In genomic region chr15:81729792-81730635, GRCm38 (mm10) we compare ENCODE assay signal across 8 mouse cellular contexts. TPM values are rescaled to one million over a fixed set of nuclear protein-coding genes. Genes with fewer than 3 reads are reported as not detected.
DNase-seq lines count a peak whose midpoint lies in the region; ATAC-seq and TF ChIP-seq lines count a peak whose summit lies in the region.

No protein-coding gene starts in this region.

- peak; percentile 100 for DNase-seq in ZHBTc4 (ENCODE audit: low read depth, low spot score)
- DNase-seq in gastrocnemius, adult 2 months: peak; percentile 99
- peak; percentile 99 for DNase-seq in hindbrain, postnatal 0 days (ENCODE audit: low spot score)
- peak; percentile 96 to 99 for DNase-seq in left cerebral cortex, adult 2 months (ENCODE audit: extremely low spot score in 1 of 2, low spot score in 2 of 2)
- peak; percentile 99 for DNase-seq in right cerebral cortex, adult 2 months (ENCODE audit: low spot score in 2 of 2)
- peak; percentile 98 for DNase-seq in urinary bladder, postnatal 14 days (ENCODE audit: low spot score)

- H3K9me3 ChIP-seq in hindbrain, postnatal 0 days (ENCODE audit: low read length): no peaks in the 10 kb centered on the region

- no peak for TF ChIP-seq CTCF in gastrocnemius, adult 2 months (IDR thresholded peaks at IDR 0.05)
- TF ChIP-seq CTCF in hindbrain, postnatal 0 days (IDR thresholded peaks at IDR 0.05; ENCODE audit: low read depth): no peak
- no peak for TF ChIP-seq CTCF in left cerebral cortex, adult 2 months (IDR thresholded peaks at IDR 0.05)

- H3K4me2 ChIP-seq in hindbrain, postnatal 0 days (ENCODE audit: low read depth, low read length): peak overlapping the region; percentile 97

- H3K27me3 ChIP-seq in hindbrain, postnatal 0 days (ENCODE audit: insufficient read depth, low read length): no peaks in the 10 kb centered on the region

- ATAC-seq in common myeloid progenitor, adult 5-6 weeks (replicated peaks; ENCODE audit: low read depth, poor library complexity, severe bottlenecking): peak; percentile 99
- peak; percentile 99 for ATAC-seq in hindbrain, postnatal 0 days
- ATAC-seq in megakaryocyte, adult 5-6 weeks (ENCODE audit: poor library complexity, severe bottlenecking): peak; percentile 99

- peak overlapping the region; percentile 90 for H3K4me3 ChIP-seq in gastrocnemius, adult 2 months
- H3K4me3 ChIP-seq in hindbrain, postnatal 0 days (ENCODE audit: low read length): peak overlapping the region; percentile 98
- peak overlapping the region; percentile 68 for H3K4me3 ChIP-seq in left cerebral cortex, adult 2 months

- peaks cover 9% of the 10 kb centered on the region; the same call in 1 of the 2 replicates for H3K4me1 ChIP-seq in hindbrain, postnatal 0 days (ENCODE audit: insufficient read depth, low read length)

- intact Hi-C loops in gastrocnemius, adult 2 months (cut with DNase I): no loop called here
- intact Hi-C loops in left cerebral cortex, adult 2 months (cut with DNase I): loop anchor here (1.0 kb wide), 1 partner anchor 15 kb away; the partner anchor contains the start of genes Rangap1 and Zc3h7b

- H3K27ac ChIP-seq in gastrocnemius, adult 2 months: peak overlapping the region; percentile 87
- peak overlapping the region; percentile 79 for H3K27ac ChIP-seq in hindbrain, postnatal 0 days
- peak overlapping the region; percentile 89 for H3K27ac ChIP-seq in left cerebral cortex, adult 2 months

- peak overlapping the region; percentile 71 for H3K9ac ChIP-seq in hindbrain, postnatal 0 days (replicated peaks; ENCODE audit: low read length)

- 4% methylated on average over 41 of the region's 41 CpGs for WGBS in hindbrain, postnatal 0 days

- H3K36me3 ChIP-seq in hindbrain, postnatal 0 days (ENCODE audit: insufficient read depth, low read length): no peaks in the 10 kb centered on the region

RNA-seq across cellular contexts. Expression of gene Zc3h7b, which starts 14.8 kb away (rescaled TPM):
- total RNA-seq in common myeloid progenitor, adult 5-6 weeks (2017): 27.9 and 31.5 TPM in 2 replicates
- 10 to 100 TPM; 30.2 to 34.3 TPM for total RNA-seq in gastrocnemius, adult 2 months (2021)
- 136 and 148 TPM in 2 replicates for total RNA-seq in hindbrain, postnatal 0 days (2014; rRNA removed)
- polyA plus RNA-seq in hindbrain, postnatal 0 days (2015; fragmentation: Nextera tagmentation; extraction: Ambion mirVana): 31.4 and 34.5 TPM in 2 replicates
- total RNA-seq in left cerebral cortex, adult 2 months (2021): 100 to 1,000 TPM; 160 to 179 TPM
- total RNA-seq in megakaryocyte, adult 5-6 weeks (2015): 5.8 and 6.2 TPM in 2 replicates
- total RNA-seq in megakaryocyte, adult 5-6 weeks (2017): 5.5 and 7.0 TPM in 2 replicates

RNA-seq across cellular contexts. Expression of gene Rangap1, which starts 15.3 kb away (rescaled TPM):
- 113 and 121 TPM in 2 replicates for total RNA-seq in common myeloid progenitor, adult 5-6 weeks (2017)
- total RNA-seq in gastrocnemius, adult 2 months (2021): 10 to 100 TPM; 23.7 to 24.1 TPM
- total RNA-seq in hindbrain, postnatal 0 days (2014; rRNA removed): 147 and 151 TPM in 2 replicates
- 124 and 128 TPM in 2 replicates for polyA plus RNA-seq in hindbrain, postnatal 0 days (2015; fragmentation: Nextera tagmentation; extraction: Ambion mirVana)
- 100 to 1,000 TPM; 214 to 229 TPM for total RNA-seq in left cerebral cortex, adult 2 months (2021)
- 29.8 and 32.0 TPM in 2 replicates for total RNA-seq in megakaryocyte, adult 5-6 weeks (2015)
- total RNA-seq in megakaryocyte, adult 5-6 weeks (2017): 76.5 and 79.1 TPM in 2 replicates

RNA-seq across cellular contexts. Expression of gene Chadl, which starts 32.9 kb away (rescaled TPM):
- total RNA-seq in common myeloid progenitor, adult 5-6 weeks (2017): not detected in 2 replicates
- 1 to 10 TPM; 1.3 to 1.4 TPM for total RNA-seq in gastrocnemius, adult 2 months (2021)
- 43.1 and 64.4 TPM in 2 replicates for total RNA-seq in hindbrain, postnatal 0 days (2014; rRNA removed)
- 45.1 and 45.6 TPM in 2 replicates for polyA plus RNA-seq in hindbrain, postnatal 0 days (2015; fragmentation: Nextera tagmentation; extraction: Ambion mirVana)
- total RNA-seq in left cerebral cortex, adult 2 months (2021): 10 to 100 TPM; 12.2 to 13.8 TPM
- 0.13 TPM in 1 of 2 replicates, not detected in the other for total RNA-seq in megakaryocyte, adult 5-6 weeks (2015)
- total RNA-seq in megakaryocyte, adult 5-6 weeks (2017): not detected in 2 replicates

Comparison
In these comparisons a context has a peak if more than half of its experiments do, and no peak if none do; other contexts are left out.
1. Peak in every context shown above with its lines: DNase-seq, ATAC-seq, H3K4me3 ChIP-seq and H3K27ac ChIP-seq.
2. RNA of gene Chadl, which starts 32.9 kb away (total RNA-seq): 43.1 to 64.4 TPM in hindbrain, postnatal 0 days and 12.2 to 13.8 TPM in left cerebral cortex, adult 2 months; 1.3 to 1.4 TPM in gastrocnemius, adult 2 months, 0.13 TPM in megakaryocyte, adult 5-6 weeks and not detected in common myeloid progenitor, adult 5-6 weeks; every median in the first group is over 4 times any median in the second.